In the genomic region with DNA sequence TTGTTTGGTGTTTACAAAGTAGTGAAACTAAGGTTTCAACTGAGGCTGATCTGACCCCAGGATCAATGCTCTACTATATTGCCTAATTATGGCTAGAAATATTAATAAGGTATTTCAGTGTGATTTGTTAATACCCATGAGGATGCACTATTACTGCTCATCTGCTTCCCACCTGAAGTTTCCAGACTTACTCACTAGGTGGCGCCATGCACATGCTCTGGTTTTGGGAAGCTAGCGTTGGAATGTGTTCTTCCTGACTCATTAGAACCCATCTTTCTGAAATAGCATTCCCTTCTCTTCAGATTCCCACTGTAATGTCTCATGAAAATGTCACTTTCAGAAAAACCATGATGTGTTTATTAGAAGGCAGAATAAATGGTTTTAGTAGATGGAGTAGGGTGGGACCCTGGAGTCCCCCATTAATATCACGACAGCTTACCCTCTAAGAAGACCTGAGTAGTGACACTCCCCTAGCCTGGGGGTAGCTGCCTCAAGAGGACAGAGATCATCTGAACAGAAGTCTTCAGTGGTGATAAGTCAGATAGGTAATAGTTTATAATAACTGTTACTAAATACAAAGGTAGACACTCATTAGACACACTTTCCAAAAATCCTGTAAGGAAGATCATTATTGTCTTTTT, we compare ENCODE assay signal across 9 mouse cellular contexts. TPM values are rescaled to one million over a fixed set of nuclear protein-coding genes. Genes with fewer than 3 reads are reported as not detected.
A peak's percentile ranks its signal among the peaks of the same experiment; 100 is the strongest.
DNase-seq lines count a peak whose midpoint lies in the region; ATAC-seq and TF ChIP-seq lines count a peak whose summit lies in the region.
"Had no signal": no experiment of that assay in that cellular context is flagged by ENCODE, and none has a peak within 500 bp of the region (broad histone marks: within the 10 kb centered on the region; RNA-seq: fewer than 3 reads in every experiment).

No protein-coding gene starts in this region.

- DNase-seq in G1E (ENCODE audit: low spot score), result no peak
- DNase-seq in adrenal gland, postnatal 25 days, result peak; percentile 53
- DNase-seq in embryonic facial prominence, embryonic 10.5 days (ENCODE audit: low spot score), result peak; percentile 67
- DNase-seq in heart, postnatal 0 days (ENCODE audit: low spot score), result peak; percentile 68
- DNase-seq in layer of hippocampus, adult 18-20 months (ENCODE audit: low spot score in 2 of 2), result peak; percentile 64 to 86
- peak; percentile 52 to 61 for DNase-seq in lung, adult 18-20 months
- DNase-seq in retina, embryonic 14.5 days (ENCODE audit: low spot score), result peak; percentile 82

- 36% methylated on average over 3 of the region's 3 CpGs for WGBS in embryonic facial prominence, embryonic 10.5 days
- WGBS in heart, postnatal 0 days, result 27% methylated on average over 3 of the region's 3 CpGs

- H3K9ac ChIP-seq in heart, postnatal 0 days (replicated peaks; ENCODE audit: low read depth, low read length), result no peak overlapping the region

- no peaks in the 10 kb centered on the region for H3K9me3 ChIP-seq in G1E (replicated peaks)
- H3K9me3 ChIP-seq in embryonic facial prominence, embryonic 10.5 days, result no peaks in the 10 kb centered on the region
- no peaks in the 10 kb centered on the region for H3K9me3 ChIP-seq in heart, postnatal 0 days (replicated peaks; ENCODE audit: control insufficient read depth, low read length)

- peaks cover 90% of the 10 kb centered on the region for H3K36me3 ChIP-seq in G1E (replicated peaks)
- H3K36me3 ChIP-seq in embryonic facial prominence, embryonic 10.5 days (replicated peaks), result peaks cover 63% of the 10 kb centered on the region
- peaks cover 45% of the 10 kb centered on the region for H3K36me3 ChIP-seq in heart, postnatal 0 days (replicated peaks; ENCODE audit: control insufficient read depth, insufficient read depth, low read length)

- no peaks in the 10 kb centered on the region for H3K27me3 ChIP-seq in G1E (ENCODE audit: insufficient read depth, low read length)
- no peaks in the 10 kb centered on the region for H3K27me3 ChIP-seq in embryonic facial prominence, embryonic 10.5 days (replicated peaks; ENCODE audit: low read depth, poor library complexity, severe bottlenecking)
- no peaks in the 10 kb centered on the region for H3K27me3 ChIP-seq in heart, postnatal 0 days (ENCODE audit: control insufficient read depth, insufficient read depth, low read length)

- no peak overlapping the region for H3K27ac ChIP-seq in embryonic facial prominence, embryonic 10.5 days (replicated peaks)
- no peak overlapping the region for H3K27ac ChIP-seq in heart, postnatal 0 days (ENCODE audit: low read depth)

- H3K4me1 ChIP-seq in G1E (ENCODE audit: insufficient read depth, low read depth, low read length), result peaks cover 17% of the 10 kb centered on the region
- peaks cover 2% of the 10 kb centered on the region; the same call in 1 of the 2 replicates for H3K4me1 ChIP-seq in embryonic facial prominence, embryonic 10.5 days
- no peaks in the 10 kb centered on the region for H3K4me1 ChIP-seq in heart, postnatal 0 days (ENCODE audit: control insufficient read depth, insufficient read depth)

- H3K4me2 ChIP-seq in heart, postnatal 0 days (ENCODE audit: low read depth, low read length), result no peak overlapping the region

- TF ChIP-seq EP300 in heart, postnatal 0 days (IDR thresholded peaks at IDR 0.05; ENCODE audit: low read depth), result no peak

- H3K4me3 ChIP-seq in G1E (ENCODE audit: low read depth, low read length), result no peak overlapping the region
- H3K4me3 ChIP-seq in embryonic facial prominence, embryonic 10.5 days, result no peak overlapping the region
- H3K4me3 ChIP-seq in heart, postnatal 0 days (ENCODE audit: low read depth, low read length), result no peak overlapping the region

- peak; percentile 45; the same call in 1 of the 2 replicates for ATAC-seq in G1E (ENCODE audit: extremely low read depth, insufficient number of reproducible peaks, low FRiP score, poor library complexity, severe bottlenecking)
- peak; percentile 51; the same call in 1 of the 2 replicates for ATAC-seq in heart, postnatal 0 days (ENCODE audit: insufficient read depth, low read depth)
- no peak for ATAC-seq in inflammation-experienced regulatory T-cells, adult 6 months

- TF ChIP-seq CTCF in G1E (IDR thresholded peaks at IDR 0.05; ENCODE audit: low read depth, low read length), result peak; percentile 92
- TF ChIP-seq CTCF in heart, postnatal 0 days (IDR thresholded peaks at IDR 0.05; ENCODE audit: low read depth), result peak; percentile 97

RNA-seq across cellular contexts. Expression of gene 4931422A03Rik, which starts 6.8 kb away (rescaled TPM):
- total RNA-seq in G1E (2014; fragmentation: Nextera tagmentation), result not detected in 2 replicates
- total RNA-seq in G1E (2017), result 0.12 and 0.38 TPM in 2 replicates
- polyA plus RNA-seq in G1E (2012), result not detected in 2 replicates
- not detected in 2 replicates for total RNA-seq in adrenal gland, postnatal 25 days (2021)
- polyA plus RNA-seq in embryonic facial prominence, embryonic 10.5 days (2016; fragmentation: Nextera tagmentation; extraction: Ambion mirVana), result 1.1 and 1.6 TPM in 2 replicates
- total RNA-seq in heart, postnatal 0 days (2014; rRNA removed; ENCODE audit: low replicate concordance), result not detected in 2 replicates
- polyA plus RNA-seq in heart, postnatal 0 days (2015; fragmentation: Nextera tagmentation; extraction: Ambion mirVana), result 0.93 and 1.1 TPM in 2 replicates
- not detected for total RNA-seq in layer of hippocampus, adult 18-20 months (2021)
- polyA plus RNA-seq in inflammation-experienced regulatory T-cells, adult 6 months (2017; shearing (Covaris generic)), result 1 to 10 TPM in 1 of 3 experiments, under 1 TPM in 2; 0.52 to 1.2 (median 0.78) TPM
- polyA plus RNA-seq: large intestine, adult 2 months had no signal

RNA-seq across cellular contexts. Expression of gene Fbxo3, which starts 7.4 kb away (rescaled TPM):
- total RNA-seq in G1E (2014; fragmentation: Nextera tagmentation) (113 and 126 TPM in 2 replicates), G1E (2017) (76.4 and 79.5 TPM in 2 replicates)
- polyA plus RNA-seq in G1E (2012), result 9.4 and 12.6 TPM in 2 replicates
- total RNA-seq in adrenal gland, postnatal 25 days (2021), result 85.6 and 105 TPM in 2 replicates
- 44.4 and 44.9 TPM in 2 replicates for polyA plus RNA-seq in embryonic facial prominence, embryonic 10.5 days (2016; fragmentation: Nextera tagmentation; extraction: Ambion mirVana)
- 48.8 and 58.1 TPM in 2 replicates for total RNA-seq in heart, postnatal 0 days (2014; rRNA removed; ENCODE audit: low replicate concordance)
- polyA plus RNA-seq in heart, postnatal 0 days (2015; fragmentation: Nextera tagmentation; extraction: Ambion mirVana), result 40.7 and 43.1 TPM in 2 replicates
- total RNA-seq in layer of hippocampus, adult 18-20 months (2021), result 10 to 100 TPM; 43.3 to 46.4 TPM
- polyA plus RNA-seq in inflammation-experienced regulatory T-cells, adult 6 months (2017; shearing (Covaris generic)), result 10 to 100 TPM; 32.6 to 50.3 (median 40.2) TPM

RNA-seq across cellular contexts. Expression of gene Gm10912, which starts 30.7 kb away (rescaled TPM):
- not detected in 2 replicates for total RNA-seq in G1E (2014; fragmentation: Nextera tagmentation)
- 0.27 and 0.29 TPM in 2 replicates for total RNA-seq in G1E (2017)
- not detected in 2 replicates for polyA plus RNA-seq in G1E (2012)
- 0.55 TPM in 1 of 2 replicates, not detected in the other for total RNA-seq in adrenal gland, postnatal 25 days (2021)
- polyA plus RNA-seq in embryonic facial prominence, embryonic 10.5 days (2016; fragmentation: Nextera tagmentation; extraction: Ambion mirVana), result not detected in 2 replicates
- total RNA-seq in heart, postnatal 0 days (2014; rRNA removed; ENCODE audit: low replicate concordance), result not detected in 2 replicates
- 0.07 TPM in 1 of 2 replicates, not detected in the other for polyA plus RNA-seq in heart, postnatal 0 days (2015; fragmentation: Nextera tagmentation; extraction: Ambion mirVana)
- total RNA-seq in layer of hippocampus, adult 18-20 months (2021), result under 1 TPM; 0.25 to 0.71 TPM
- under 1 TPM in 2 of 3 experiments, not detected in 1; 0.47 to 0.50 TPM for polyA plus RNA-seq in inflammation-experienced regulatory T-cells, adult 6 months (2017; shearing (Covaris generic))
- polyA plus RNA-seq: large intestine, adult 2 months had no signal

RNA-seq across cellular contexts. Expression of gene Gm10799, which starts 33.4 kb away (rescaled TPM):
- total RNA-seq in G1E (2014; fragmentation: Nextera tagmentation) (not detected in 2 replicates), G1E (2017) (not detected in 2 replicates)
- not detected in 2 replicates for polyA plus RNA-seq in G1E (2012)
- not detected in 2 replicates for total RNA-seq in adrenal gland, postnatal 25 days (2021)
- polyA plus RNA-seq in embryonic facial prominence, embryonic 10.5 days (2016; fragmentation: Nextera tagmentation; extraction: Ambion mirVana), result not detected in 2 replicates
- not detected in 2 replicates for total RNA-seq in heart, postnatal 0 days (2014; rRNA removed; ENCODE audit: low replicate concordance)
- not detected in 2 replicates for polyA plus RNA-seq in heart, postnatal 0 days (2015; fragmentation: Nextera tagmentation; extraction: Ambion mirVana)
- not detected for total RNA-seq in layer of hippocampus, adult 18-20 months (2021)
- polyA plus RNA-seq in inflammation-experienced regulatory T-cells, adult 6 months (2017; shearing (Covaris generic)), result not detected
- polyA plus RNA-seq: large intestine, adult 2 months had no signal

RNA-seq across cellular contexts. Expression of gene Cd59b, which starts 34.7 kb away (rescaled TPM):
- not detected in 2 replicates for total RNA-seq in G1E (2014; fragmentation: Nextera tagmentation)
- 0.87 TPM in 1 of 2 replicates, not detected in the other for total RNA-seq in G1E (2017)
- not detected in 2 replicates for polyA plus RNA-seq in G1E (2012)
- total RNA-seq in adrenal gland, postnatal 25 days (2021), result 6.4 and 11.2 TPM in 2 replicates
- 4.1 and 4.4 TPM in 2 replicates for polyA plus RNA-seq in embryonic facial prominence, embryonic 10.5 days (2016; fragmentation: Nextera tagmentation; extraction: Ambion mirVana)
- total RNA-seq in heart, postnatal 0 days (2014; rRNA removed; ENCODE audit: low replicate concordance), result 1.1 and 4.2 TPM in 2 replicates
- 1.6 and 2.8 TPM in 2 replicates for polyA plus RNA-seq in heart, postnatal 0 days (2015; fragmentation: Nextera tagmentation; extraction: Ambion mirVana)
- total RNA-seq in layer of hippocampus, adult 18-20 months (2021), result 1 to 10 TPM in 1 of 2 experiments, under 1 TPM in 1; 0.66 to 1.4 TPM
- not detected for polyA plus RNA-seq in inflammation-experienced regulatory T-cells, adult 6 months (2017; shearing (Covaris generic))
